Mouse (Mus musculus) Patski (cell line): ENCODE data around the gene Flrt1. TPM values are rescaled to one million over a fixed set of nuclear protein-coding genes. Genes with fewer than 3 reads are reported as not detected.
A peak's percentile ranks its signal among the peaks of the same experiment; 100 is the strongest.

Experiments
- ATAC-seq: fragments of 100-300 bp; one replicate; pipeline ENCODE4 v1.8.0; 2021
- CTCF ChIA-PET: fragments of 350-600 bp; sonication (Branson Sonifier 250); formaldehyde crosslinking; loops from one replicate; lab custom pipeline; 2022; ENCODE audit warnings: inconsistent platforms; lab: Charles Lee
- POLR2A ChIA-PET: fragments of 350-600 bp; sonication (Branson Sonifier 250); formaldehyde crosslinking; loops from one replicate; lab custom pipeline; 2022; ENCODE audit warnings: antibody characterized with exemption, inconsistent platforms; lab: Charles Lee
- DNase-seq: peaks from one replicate; pipeline ENCODE4 v3.0.0-alpha.2; 2011; ENCODE audit warnings: low read depth, low spot score
- H3K27me3 ChIP-seq: fragments of 371-371 bp; one replicate; pipeline ENCODE4 v1.5.1; 2021
- CTCF ChIP-seq: fragments of 100-300 bp; IDR thresholded peaks from one replicate; pipeline ENCODE4 v1.5.1; 2021
- in situ Hi-C: fragments of 300-500 bp; cut with MboI; formaldehyde crosslinking; loops from 3 replicates; pipeline ENCODE4 v1.11.1; 2018; ENCODE audit warnings: low pct_unique_long_range_greater_than_20kb, mixed read lengths
- polyA plus RNA-seq: library from polyadenylated mRNA; unstranded; gene quantifications from one replicate; pipeline ENCODE4 v1.2.3, GENCODE M21; 2021

Flrt1 gene
- polyA plus RNA-seq, 1 experiment from 2014 or later = 12.6 TPM

DNA sequence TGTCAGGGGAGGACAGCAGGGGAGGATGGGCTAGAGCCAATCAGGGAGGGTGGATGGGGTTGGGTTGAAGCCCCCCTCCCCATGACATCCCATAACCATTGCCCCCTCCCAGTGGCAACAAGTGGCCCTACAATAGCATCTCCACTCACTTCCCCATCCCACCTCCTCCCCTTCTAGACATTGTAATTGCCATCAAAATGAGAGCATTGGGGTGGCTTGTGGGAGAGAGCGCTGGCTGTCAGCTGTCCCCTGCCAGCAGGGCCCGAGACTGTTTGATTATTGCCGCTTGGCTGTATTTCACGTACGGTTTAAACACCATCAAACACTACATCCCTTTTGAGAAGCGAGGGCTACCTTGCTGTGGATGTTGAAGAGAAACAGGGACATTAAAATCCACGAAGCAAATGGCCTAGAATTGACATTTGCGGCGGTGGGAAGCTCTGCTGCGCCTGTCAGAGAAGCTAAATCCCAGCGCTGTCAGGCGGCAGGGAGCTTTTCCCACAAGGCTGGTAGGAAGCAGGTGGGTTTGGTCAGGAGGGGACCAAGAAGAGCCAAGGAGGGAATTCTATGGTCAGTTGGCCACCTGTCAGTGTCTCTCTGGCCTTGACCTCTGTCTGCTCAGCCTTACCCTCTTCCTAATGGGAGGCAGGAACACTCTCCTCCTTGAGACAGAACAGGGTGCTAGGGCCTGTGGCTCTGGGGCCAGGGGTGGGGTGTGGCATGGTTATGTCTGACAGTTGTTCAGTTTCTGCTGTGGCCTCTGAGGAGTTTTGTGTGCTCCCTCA lies 31.3 kb downstream of the Flrt1 start:
- ChIA-PET CTCF (interaction anchor here (1.2 kb wide), 1 partner anchor 87 kb away, joined by 3 read pairs; no protein-coding TSS in a partner anchor), POLR2A (no interaction called here)
- in situ Hi-C loops = no loop called here
- ATAC-seq (no peak), DNase-seq (no peak)
- H3K27me3 ChIP-seq = no peaks in the 10 kb centered on the region
- no peak for TF ChIP-seq CTCF

DNA sequence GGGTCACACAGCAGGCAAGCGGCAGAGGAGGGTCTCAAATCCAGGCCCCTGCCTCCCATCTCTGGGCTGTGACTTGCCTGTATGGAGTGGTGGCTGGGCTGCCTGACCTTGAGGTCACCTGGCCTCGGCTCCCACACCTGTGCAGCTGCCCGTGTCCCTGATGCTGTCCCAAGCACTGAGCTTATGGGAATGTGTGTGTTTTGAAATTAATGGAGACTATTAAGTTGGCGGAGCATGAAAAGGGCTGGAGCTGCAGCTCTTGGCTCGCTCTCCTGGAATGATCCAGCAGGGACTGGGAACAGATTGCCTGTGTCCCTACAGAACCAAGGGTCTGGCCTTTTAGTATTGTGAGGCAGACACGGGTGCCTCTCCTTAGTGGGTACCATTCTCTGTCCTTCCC lies 33.3 kb downstream of the Flrt1 start:
- DNase-seq (no peak), ATAC-seq (peak; percentile 15)
- TF ChIP-seq CTCF = no peak
- in situ Hi-C loops = no loop called here
- no peaks in the 10 kb centered on the region for H3K27me3 ChIP-seq
- POLR2A ChIA-PET = interaction anchor here (0.9 to 1.0 kb wide), 2 partner anchors 33 to 133 kb away, joined by 3 read pairs; no protein-coding TSS in a partner anchor
- CTCF ChIA-PET = interaction anchor here (0.7 to 1.3 kb wide), 4 partner anchors 10 to 126 kb away, joined by 3 to 4 read pairs (median 3); no protein-coding TSS in a partner anchor

DNA sequence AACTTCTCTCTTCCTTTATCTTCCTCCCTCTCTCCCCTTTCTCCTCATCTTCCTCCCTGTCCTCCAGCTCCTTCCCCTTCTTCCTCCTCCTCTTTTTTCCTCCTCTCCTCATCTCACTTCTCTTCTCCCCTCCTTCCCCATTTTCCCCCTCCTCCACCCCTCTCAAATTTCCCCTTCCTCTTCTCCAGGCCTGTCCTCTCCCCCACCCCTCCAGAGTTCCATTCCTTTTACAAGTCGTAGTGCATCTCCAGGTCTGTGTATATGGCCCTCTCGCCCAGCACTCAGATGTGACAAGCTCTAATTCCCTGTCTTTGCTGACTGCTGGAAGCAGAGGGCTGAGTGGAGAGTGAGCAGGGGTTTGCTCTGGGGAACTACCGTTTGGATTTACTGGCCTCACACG lies 34.8 kb downstream of the Flrt1 start:
- DNase-seq = no peak
- ChIA-PET CTCF (interaction anchor here (1.0 to 1.1 kb wide), 2 partner anchors 42 to 66 kb away, joined by 3 read pairs; no protein-coding TSS in a partner anchor), POLR2A (interaction anchor here (1.0 kb wide), 2 partner anchors 149 to 152 kb away, joined by 3 to 4 read pairs; no protein-coding TSS in a partner anchor)
- H3K27me3 ChIP-seq = no peaks in the 10 kb centered on the region
- ATAC-seq = no peak
- in situ Hi-C loops = no loop called here
- TF ChIP-seq CTCF = no peak

DNA sequence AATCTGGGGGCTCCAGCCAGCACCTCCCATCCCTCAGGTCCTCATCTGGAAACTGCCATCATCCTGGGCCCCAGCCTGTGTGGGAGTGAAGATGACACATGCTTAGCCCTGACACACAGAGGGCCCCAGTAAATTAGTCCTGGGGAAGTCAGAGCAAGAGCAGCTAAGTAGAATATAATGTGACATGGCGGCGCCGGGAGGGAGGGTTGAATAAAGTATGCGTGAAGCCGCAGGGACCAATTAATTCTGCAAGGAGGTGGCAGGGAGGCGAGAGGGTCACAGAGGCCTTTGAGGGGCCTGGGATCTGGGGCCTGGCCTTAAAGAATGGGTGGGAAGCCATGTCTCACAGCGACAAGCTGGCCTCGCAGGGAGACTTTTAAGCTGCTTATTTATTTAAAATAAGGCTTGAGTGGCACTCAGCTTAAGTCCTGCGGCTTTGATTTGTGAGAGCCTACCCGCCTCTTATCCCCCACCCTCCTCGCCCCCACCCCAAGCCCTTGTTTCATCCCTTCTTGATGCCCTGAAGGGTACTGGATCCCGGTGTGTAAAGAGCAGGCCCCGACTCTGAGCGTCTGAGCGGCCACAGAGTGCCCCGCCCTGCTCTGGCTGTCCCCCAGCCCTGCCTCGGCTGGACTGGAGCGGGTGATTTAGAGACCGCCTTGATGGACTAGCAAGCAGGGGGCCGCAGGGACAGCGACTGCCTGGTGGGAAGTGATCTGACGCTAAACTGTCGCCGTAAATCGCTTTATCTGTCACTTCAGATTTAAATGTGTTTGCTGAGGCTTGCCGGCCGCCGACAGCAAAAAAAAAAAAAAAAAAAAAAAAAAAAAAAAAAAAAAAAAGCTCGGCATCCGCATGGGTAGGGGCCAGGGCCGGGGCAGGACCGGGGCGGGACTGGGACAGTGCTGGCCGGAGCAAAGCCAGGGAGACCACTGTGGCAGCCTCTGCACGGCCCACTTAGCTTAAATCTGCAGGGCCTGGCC lies 35.5 kb downstream of the Flrt1 start:
- in situ Hi-C loops = loop anchor here (5.0 kb wide), 3 partner anchors 92 to 277 kb away; no protein-coding TSS in a partner anchor
- no peaks in the 10 kb centered on the region for H3K27me3 ChIP-seq
- ChIA-PET CTCF (interaction anchor here (0.7 to 1.5 kb wide), 5 partner anchors 9 to 125 kb away, joined by 3 to 5 read pairs (median 3); no protein-coding TSS in a partner anchor), POLR2A (interaction anchor here (1.0 kb wide), 2 partner anchors 150 to 152 kb away, joined by 3 to 4 read pairs; no protein-coding TSS in a partner anchor)
- no peak for TF ChIP-seq CTCF
- DNase-seq (no peak), ATAC-seq (no peak)

DNA sequence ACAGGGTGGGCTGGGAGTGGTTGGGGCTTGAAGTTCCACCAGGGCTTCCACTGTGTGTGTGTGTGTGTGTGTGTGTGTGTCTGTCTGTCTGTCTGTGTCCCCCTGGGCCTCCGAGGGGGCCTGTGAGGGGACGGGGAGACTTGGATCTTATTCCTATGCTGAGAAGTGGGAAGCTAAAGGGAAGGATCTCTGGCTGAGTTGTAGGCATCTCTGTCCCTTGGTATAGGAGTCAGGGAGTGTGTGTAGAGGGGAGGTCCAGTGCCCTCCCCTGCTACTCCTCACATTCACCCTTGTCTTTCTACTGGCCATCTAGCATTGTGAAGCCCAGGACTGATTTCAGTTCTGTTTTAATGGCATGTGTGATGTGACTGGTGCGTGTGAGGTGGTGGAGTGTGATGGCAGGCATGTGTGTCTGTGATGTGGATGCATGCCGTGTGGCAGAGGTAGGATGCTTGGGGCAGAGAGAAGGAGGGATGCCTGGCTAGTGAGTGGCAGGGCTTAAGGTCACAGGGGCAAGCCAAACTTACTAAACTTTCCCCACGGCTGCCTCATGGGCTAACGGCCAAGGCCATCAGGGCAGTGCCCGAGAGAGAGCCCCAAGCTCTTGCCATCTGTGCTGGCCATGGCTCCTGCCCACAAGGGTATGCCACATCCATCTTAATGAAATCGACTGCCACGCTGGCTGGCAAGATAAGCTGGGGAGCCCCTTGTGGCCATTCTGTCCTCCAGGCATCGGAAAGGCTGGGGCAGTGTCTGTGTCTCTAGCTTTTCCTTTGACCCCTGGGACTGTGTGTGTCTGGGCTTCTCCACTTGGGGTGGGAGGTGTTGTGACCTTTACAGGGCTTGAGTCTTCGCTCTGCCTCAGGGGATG lies 36.6 kb downstream of the Flrt1 start:
- ChIA-PET CTCF (interaction anchor here (0.7 to 1.5 kb wide), 6 partner anchors 9 to 126 kb away, joined by 3 to 5 read pairs (median 3); no protein-coding TSS in a partner anchor), POLR2A (interaction anchor here (0.6 to 1.0 kb wide), 2 partner anchors 123 to 136 kb away, joined by 3 read pairs; no protein-coding TSS in a partner anchor)
- no peak for DNase-seq
- H3K27me3 ChIP-seq = no peaks in the 10 kb centered on the region
- no peak for TF ChIP-seq CTCF
- ATAC-seq = no peak
- in situ Hi-C loops = loop anchor here (5.0 kb wide), 3 partner anchors 93 to 278 kb away; no protein-coding TSS in a partner anchor

DNA sequence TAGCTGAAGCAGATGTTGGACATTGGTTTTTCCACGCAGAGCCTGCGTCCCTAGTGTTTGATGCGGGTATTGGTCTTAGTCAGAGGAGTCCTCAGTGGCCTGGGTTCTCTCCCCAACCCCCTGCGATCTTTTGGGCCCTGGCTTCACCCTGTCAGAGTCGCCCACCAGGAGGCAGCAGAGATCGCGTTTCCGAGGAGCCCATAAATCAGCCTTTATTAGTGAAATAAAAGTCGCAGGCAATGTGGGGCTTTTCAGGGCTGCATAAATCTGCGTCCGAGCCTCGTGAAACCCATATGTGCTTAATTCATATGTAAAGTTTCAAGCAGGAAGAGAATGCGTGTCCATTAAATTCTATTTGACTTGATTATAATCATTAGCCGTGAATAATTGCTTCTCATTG lies 37.4 kb downstream of the Flrt1 start:
- ATAC-seq (no peak), DNase-seq (no peak)
- no peaks in the 10 kb centered on the region for H3K27me3 ChIP-seq
- no peak for TF ChIP-seq CTCF
- in situ Hi-C loops = loop anchor here (5.0 kb wide), 3 partner anchors 94 to 279 kb away; no protein-coding TSS in a partner anchor
- ChIA-PET POLR2A (interaction anchor here (0.6 to 1.4 kb wide), 3 partner anchors 97 to 148 kb away, joined by 3 to 5 read pairs (median 4); no protein-coding TSS in a partner anchor), CTCF (interaction anchor here (1.1 to 1.5 kb wide), 2 partner anchors 9 kb away, joined by 3 to 4 read pairs; no protein-coding TSS in a partner anchor)

DNA sequence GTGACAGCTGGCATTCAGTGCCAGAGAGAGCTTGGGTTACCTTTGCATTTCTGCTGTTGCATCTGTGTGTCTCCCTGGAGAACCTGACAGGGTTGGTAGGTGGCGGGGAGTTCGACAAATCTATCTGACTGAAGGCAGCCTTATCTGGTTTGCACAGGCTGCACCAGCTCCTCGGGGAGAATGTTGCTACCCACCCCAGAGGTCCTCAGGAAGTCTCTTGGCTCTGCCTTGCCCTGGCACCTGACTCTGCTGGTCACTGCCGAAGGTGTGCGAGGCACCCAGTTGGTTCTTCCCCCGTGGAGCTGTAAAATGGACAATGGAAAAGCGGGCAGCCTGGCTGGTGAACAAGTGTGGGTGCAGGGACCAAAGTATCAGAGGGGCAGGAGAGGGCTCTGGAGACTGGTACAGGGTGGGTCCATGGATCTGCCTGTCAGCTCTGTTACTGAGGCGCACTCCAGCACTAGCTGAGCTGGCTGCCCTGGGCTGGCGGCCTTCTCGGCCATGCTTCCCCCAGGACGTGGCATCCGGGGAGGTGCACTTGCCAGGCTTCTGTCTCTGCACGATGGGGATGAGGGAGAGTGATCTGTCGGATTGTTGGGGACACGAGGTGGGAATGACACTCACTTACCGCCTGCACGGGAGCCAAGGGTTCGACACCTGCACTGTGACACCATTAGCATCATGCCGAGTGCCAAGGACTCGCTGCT lies 38.0 kb downstream of the Flrt1 start:
- CTCF ChIA-PET = interaction anchor here (1.1 to 1.7 kb wide), 4 partner anchors 9 to 127 kb away, joined by 3 to 6 read pairs (median 4); no protein-coding TSS in a partner anchor
- ATAC-seq = no peak
- no peaks in the 10 kb centered on the region for H3K27me3 ChIP-seq
- TF ChIP-seq CTCF = no peak
- POLR2A ChIA-PET = interaction anchor here (0.8 to 1.5 kb wide), 5 partner anchors 10 to 149 kb away, joined by 3 to 6 read pairs (median 4); partner anchors contain the start of gene Otub1
- in situ Hi-C loops = loop anchor here (5.0 kb wide), 3 partner anchors 95 to 280 kb away; no protein-coding TSS in a partner anchor
- DNase-seq = no peak

DNA sequence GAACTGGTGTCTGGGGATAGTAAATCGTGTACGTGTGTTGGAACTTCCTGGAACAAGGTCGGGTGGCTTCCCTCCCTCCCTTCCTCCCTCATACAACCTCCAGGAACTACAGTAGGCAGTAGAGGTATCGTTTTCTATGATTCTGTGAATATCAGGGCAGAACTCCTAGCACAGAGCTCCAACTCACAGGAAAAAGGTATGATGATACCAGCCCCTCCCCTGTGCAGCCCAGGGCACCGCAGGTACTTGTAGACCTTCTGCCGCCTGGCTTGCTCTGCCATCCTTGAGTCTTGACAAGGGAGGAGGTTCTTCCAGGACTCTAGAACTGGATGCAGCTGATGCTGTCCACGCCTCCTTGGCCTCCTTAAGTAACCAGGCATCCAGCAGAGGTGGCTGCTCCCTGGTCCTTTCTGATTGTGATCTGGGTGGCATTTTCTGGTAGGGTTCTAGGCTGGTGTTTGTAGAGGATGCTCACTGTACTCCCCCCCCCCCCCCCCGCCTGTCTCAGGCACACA lies 38.6 kb downstream of the Flrt1 start:
- in situ Hi-C loops = loop anchor here (5.0 kb wide), 3 partner anchors 95 to 280 kb away; no protein-coding TSS in a partner anchor
- POLR2A ChIA-PET = interaction anchor here (0.6 to 1.5 kb wide), 8 partner anchors 9 to 169 kb away, joined by 3 to 6 read pairs (median 4); partner anchors contain the start of gene Otub1
- ATAC-seq (no peak), DNase-seq (no peak)
- no peaks in the 10 kb centered on the region for H3K27me3 ChIP-seq
- CTCF ChIA-PET = interaction anchor here (0.7 to 1.7 kb wide), 5 partner anchors 8 to 128 kb away, joined by 3 to 6 read pairs (median 3); no protein-coding TSS in a partner anchor
- no peak for TF ChIP-seq CTCF
